Mouse (Mus musculus): ENCODE results near the gene Rab11fip2.

GRCm38 (mm10) chr19:59905296-59906081 lies 38.0 kb downstream of the Rab11fip2 start:
- TF ChIP-seq POLR2A (IDR thresholded peaks at IDR 0.05; ENCODE audit: borderline replicate concordance, low read depth, low read length) (no peak), CTCF (IDR thresholded peaks at IDR 0.05; ENCODE audit: low read depth, low read length) (no peak)
